Mouse (Mus musculus): ENCODE results near the gene Zfp408. TPM values are rescaled to one million over a fixed set of nuclear protein-coding genes. Genes with fewer than 3 reads are reported as not detected.

Gene Zfp408
- polyA plus RNA-seq, 1 experiment from 2014 or later: 7.6 TPM

- ATAC-seq (ENCODE audit: insufficient number of reproducible peaks, insufficient read depth, low FRiP score, low read depth): no peak
- H3K9me3 ChIP-seq (ENCODE audit: control insufficient read depth, low read depth, low read length): no peaks in the 10 kb centered on the region
- H3K4me3 ChIP-seq (ENCODE audit: low read depth, low read length): no peak overlapping the region
- peaks cover 9% of the 10 kb centered on the region; the same call in 1 of the 2 replicates for H3K4me1 ChIP-seq (ENCODE audit: control insufficient read depth, insufficient read depth, low read length)
- H3K4me2 ChIP-seq (replicated peaks; ENCODE audit: low read depth, low read length): no peak overlapping the region
- H3K27me3 ChIP-seq (ENCODE audit: control insufficient read depth, insufficient read depth, low read length): no peaks in the 10 kb centered on the region
- 38% methylated on average over 1 of the region's 1 CpGs for WGBS
- peaks cover 38% of the 10 kb centered on the region for H3K36me3 ChIP-seq (ENCODE audit: control insufficient read depth, insufficient read depth, low read length)
- H3K27ac ChIP-seq (ENCODE audit: low read length): no peak overlapping the region
- no peak overlapping the region for H3K9ac ChIP-seq (replicated peaks; ENCODE audit: low read depth, low read length)
Observed at GRCm38 (mm10) chr2:91646733-91647132, 2.9 kb downstream of the Zfp408 start.

GRCm38 (mm10) chr2:91645811-91646210, 3.8 kb downstream of the Zfp408 start:
- no peak overlapping the region for H3K27ac ChIP-seq (ENCODE audit: low read length)
- no peak for ATAC-seq (ENCODE audit: insufficient number of reproducible peaks, insufficient read depth, low FRiP score, low read depth)
- no peak overlapping the region for H3K4me2 ChIP-seq (replicated peaks; ENCODE audit: low read depth, low read length)
- peaks cover 4% of the 10 kb centered on the region; the same call in 1 of the 2 replicates for H3K4me1 ChIP-seq (ENCODE audit: control insufficient read depth, insufficient read depth, low read length)
- no peaks in the 10 kb centered on the region for H3K9me3 ChIP-seq (ENCODE audit: control insufficient read depth, low read depth, low read length)
- H3K9ac ChIP-seq (replicated peaks; ENCODE audit: low read depth, low read length): no peak overlapping the region
- H3K36me3 ChIP-seq (ENCODE audit: control insufficient read depth, insufficient read depth, low read length): peaks cover 36% of the 10 kb centered on the region
- H3K4me3 ChIP-seq (ENCODE audit: low read depth, low read length): no peak overlapping the region
- no peaks in the 10 kb centered on the region for H3K27me3 ChIP-seq (ENCODE audit: control insufficient read depth, insufficient read depth, low read length)
- WGBS: 95% methylated on average over 11 of the region's 11 CpGs

- Histone ChIP-seq H3K36me3 (ENCODE audit: control insufficient read depth, insufficient read depth, low read length) (peaks cover 36% of the 10 kb centered on the region), H3K4me2 (replicated peaks; ENCODE audit: low read depth, low read length) (no peak overlapping the region), H3K9ac (replicated peaks; ENCODE audit: low read depth, low read length) (no peak overlapping the region), H3K27ac (ENCODE audit: low read length) (no peak overlapping the region), H3K9me3 (ENCODE audit: control insufficient read depth, low read depth, low read length) (no peaks in the 10 kb centered on the region), H3K4me1 (ENCODE audit: control insufficient read depth, insufficient read depth, low read length) (peaks cover 3% of the 10 kb centered on the region; the same call in 1 of the 2 replicates), H3K4me3 (ENCODE audit: low read depth, low read length) (no peak overlapping the region), H3K27me3 (ENCODE audit: control insufficient read depth, insufficient read depth, low read length) (no peaks in the 10 kb centered on the region)
- ATAC-seq (ENCODE audit: insufficient number of reproducible peaks, insufficient read depth, low FRiP score, low read depth): no peak
- WGBS: 95% methylated on average over 15 of the region's 15 CpGs
Observed at GRCm38 (mm10) chr2:91645354-91645753, 4.2 kb downstream of the Zfp408 start.

GRCm38 (mm10) chr2:91644021-91644420, 5.6 kb downstream of the Zfp408 start:
- Histone ChIP-seq H3K9me3 (ENCODE audit: control insufficient read depth, low read depth, low read length) (no peaks in the 10 kb centered on the region), H3K4me1 (ENCODE audit: control insufficient read depth, insufficient read depth, low read length) (peaks cover 3% of the 10 kb centered on the region; the same call in 1 of the 2 replicates), H3K9ac (replicated peaks; ENCODE audit: low read depth, low read length) (no peak overlapping the region), H3K36me3 (ENCODE audit: control insufficient read depth, insufficient read depth, low read length) (peaks cover 36% of the 10 kb centered on the region), H3K4me3 (ENCODE audit: low read depth, low read length) (no peak overlapping the region), H3K27ac (ENCODE audit: low read length) (no peak overlapping the region), H3K27me3 (ENCODE audit: control insufficient read depth, insufficient read depth, low read length) (no peaks in the 10 kb centered on the region), H3K4me2 (replicated peaks; ENCODE audit: low read depth, low read length) (no peak overlapping the region)
- ATAC-seq (ENCODE audit: insufficient number of reproducible peaks, insufficient read depth, low FRiP score, low read depth): no peak
- 88% methylated on average over 11 of the region's 11 CpGs for WGBS

- H3K36me3 ChIP-seq (ENCODE audit: control insufficient read depth, insufficient read depth, low read length): peaks cover 36% of the 10 kb centered on the region
- no peak overlapping the region for H3K27ac ChIP-seq (ENCODE audit: low read length)
- no peak overlapping the region for H3K9ac ChIP-seq (replicated peaks; ENCODE audit: low read depth, low read length)
- 90% methylated on average over 2 of the region's 2 CpGs for WGBS
- H3K4me3 ChIP-seq (ENCODE audit: low read depth, low read length): no peak overlapping the region
- H3K27me3 ChIP-seq (ENCODE audit: control insufficient read depth, insufficient read depth, low read length): no peaks in the 10 kb centered on the region
- no peaks in the 10 kb centered on the region for H3K4me1 ChIP-seq (ENCODE audit: control insufficient read depth, insufficient read depth, low read length)
- H3K9me3 ChIP-seq (ENCODE audit: control insufficient read depth, low read depth, low read length): no peaks in the 10 kb centered on the region
- no peak overlapping the region for H3K4me2 ChIP-seq (replicated peaks; ENCODE audit: low read depth, low read length)
- ATAC-seq (ENCODE audit: insufficient number of reproducible peaks, insufficient read depth, low FRiP score, low read depth): no peak
Observed at GRCm38 (mm10) chr2:91642825-91643415, 6.7 kb downstream of the Zfp408 start.

- H3K27me3 ChIP-seq (ENCODE audit: control insufficient read depth, insufficient read depth, low read length): no peaks in the 10 kb centered on the region
- no peak overlapping the region for H3K27ac ChIP-seq (ENCODE audit: low read length)
- no peak overlapping the region for H3K9ac ChIP-seq (replicated peaks; ENCODE audit: low read depth, low read length)
- no peaks in the 10 kb centered on the region for H3K9me3 ChIP-seq (ENCODE audit: control insufficient read depth, low read depth, low read length)
- H3K4me3 ChIP-seq (ENCODE audit: low read depth, low read length): no peak overlapping the region
- 0 out of 2 replicates have a peak, but pooled peaks cover 8% of the 10 kb centered on the region for H3K4me1 ChIP-seq (ENCODE audit: control insufficient read depth, insufficient read depth, low read length)
- WGBS: 57% methylated on average over 6 of the region's 6 CpGs
- H3K4me2 ChIP-seq (replicated peaks; ENCODE audit: low read depth, low read length): no peak overlapping the region
- no peak for ATAC-seq (ENCODE audit: insufficient number of reproducible peaks, insufficient read depth, low FRiP score, low read depth)
- H3K36me3 ChIP-seq (ENCODE audit: control insufficient read depth, insufficient read depth, low read length): peaks cover under 1% of the 10 kb centered on the region
Observed at GRCm38 (mm10) chr2:91638931-91639330, 10.7 kb downstream of the Zfp408 start.

GRCm38 (mm10) chr2:91636727-91637338, 12.8 kb downstream of the Zfp408 start:
- Histone ChIP-seq H3K9me3 (ENCODE audit: control insufficient read depth, low read depth, low read length) (no peaks in the 10 kb centered on the region), H3K4me3 (ENCODE audit: low read depth, low read length) (no peak overlapping the region), H3K27ac (ENCODE audit: low read length) (no peak overlapping the region; the same call in 1 of the 2 replicates), H3K4me1 (ENCODE audit: control insufficient read depth, insufficient read depth, low read length) (0 out of 2 replicates have a peak, but pooled peaks cover 8% of the 10 kb centered on the region), H3K27me3 (ENCODE audit: control insufficient read depth, insufficient read depth, low read length) (no peaks in the 10 kb centered on the region), H3K36me3 (ENCODE audit: control insufficient read depth, insufficient read depth, low read length) (no peaks in the 10 kb centered on the region), H3K9ac (replicated peaks; ENCODE audit: low read depth, low read length) (no peak overlapping the region), H3K4me2 (replicated peaks; ENCODE audit: low read depth, low read length) (no peak overlapping the region)
- 69% methylated on average over 5 of the region's 5 CpGs for WGBS
- peak; percentile 50 for ATAC-seq (ENCODE audit: insufficient number of reproducible peaks, insufficient read depth, low FRiP score, low read depth)

GRCm38 (mm10) chr2:91636229-91636628, 13.4 kb downstream of the Zfp408 start, which contains the start of gene F2:
TSS of gene F2 (minus strand) at chr2:91636414.
- H3K4me1 ChIP-seq (ENCODE audit: control insufficient read depth, insufficient read depth, low read length): 0 out of 2 replicates have a peak, but pooled peaks cover 8% of the 10 kb centered on the region
- peak within 1 kb of the TSS; percentile 44 for H3K27ac ChIP-seq (ENCODE audit: low read length)
- H3K4me3 ChIP-seq (ENCODE audit: low read depth, low read length): no peak within 1 kb of the TSS
- no peak for ATAC-seq (ENCODE audit: insufficient number of reproducible peaks, insufficient read depth, low FRiP score, low read depth)
- no peak within 1 kb of the TSS for H3K4me2 ChIP-seq (replicated peaks; ENCODE audit: low read depth, low read length)
- H3K9ac ChIP-seq (replicated peaks; ENCODE audit: low read depth, low read length): no peak within 1 kb of the TSS
- no peaks in the 10 kb centered on the region for H3K36me3 ChIP-seq (ENCODE audit: control insufficient read depth, insufficient read depth, low read length)
- no peaks in the 10 kb centered on the region for H3K27me3 ChIP-seq (ENCODE audit: control insufficient read depth, insufficient read depth, low read length)
- H3K9me3 ChIP-seq (ENCODE audit: control insufficient read depth, low read depth, low read length): no peaks in the 10 kb centered on the region
- WGBS: 81% methylated on average over 8 of the region's 8 CpGs

Measured in stomach, embryonic 14.5 days (tissue).